Mouse (Mus musculus) megakaryocyte, embryonic 14.5 days (primary cell): ENCODE data around the gene Oasl1. TPM values are rescaled to one million over a fixed set of nuclear protein-coding genes. Genes with fewer than 3 reads are reported as not detected.

Experiments used
- H3K27me3 ChIP-seq: replicated peaks from 2 replicates; pipeline ENCODE3; 2012; ENCODE audit warnings: inconsistent platforms
- H3K36me3 ChIP-seq: replicated peaks from 2 replicates; pipeline ENCODE3; 2012; ENCODE audit warnings: low read length, inconsistent platforms, mixed read lengths
- H3K4me1 ChIP-seq: 2 replicates; pipeline ENCODE4 v1.6.1; 2012; ENCODE audit warnings: inconsistent platforms
- H3K4me3 ChIP-seq: replicated peaks from 2 replicates; pipeline ENCODE3; 2012; ENCODE audit warnings: moderate library complexity, mild to moderate bottlenecking, inconsistent platforms
- H3K9me3 ChIP-seq: 2 replicates; pipeline ENCODE4 v1.6.1; 2012; ENCODE audit warnings: inconsistent platforms
- FLI1 ChIP-seq: IDR thresholded peaks from 2 replicates; pipeline ENCODE4 v1.6.1; 2012; ENCODE audit warnings: low read length, inconsistent platforms, mixed read lengths
- GATA1 ChIP-seq: IDR thresholded peaks from 3 replicates; pipeline ENCODE4 v1.6.1; 2012; ENCODE audit warnings: mixed read lengths, low read length, inconsistent platforms, borderline replicate concordance
- polyA plus RNA-seq: library from polyadenylated mRNA; stranded (reverse); fragments of >175 nt; gene quantifications from 2 replicates; pipeline ENCODE4 v1.2.3, GENCODE M21; 2012; ENCODE audit warnings: low replicate concordance; ENCODE audit not compliant: insufficient read depth

The Oasl1 gene
- polyA plus RNA-seq, 1 experiment = 6.4 TPM

DNA sequence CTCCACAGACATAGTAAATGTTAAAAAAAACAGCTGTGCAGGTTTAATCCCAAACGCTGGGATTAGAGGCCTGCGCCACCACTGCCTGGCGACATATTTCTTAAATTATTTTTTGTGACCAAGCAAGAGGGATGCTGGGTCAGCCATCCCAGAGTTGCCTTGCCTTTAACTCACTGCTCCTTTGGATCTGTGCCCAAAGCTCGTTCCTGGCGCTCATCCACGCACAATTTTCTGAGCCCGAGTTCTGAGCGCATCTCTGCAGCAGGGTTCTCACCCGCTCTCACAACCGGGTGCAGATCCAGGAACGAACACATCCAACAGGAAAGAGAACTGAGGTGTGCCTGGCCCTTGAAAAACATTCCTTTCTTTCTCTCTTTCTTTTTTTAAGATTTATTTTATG, 55.4 kb downstream of the Oasl1 start:
- Histone ChIP-seq H3K36me3 (no peaks in the 10 kb centered on the region), H3K4me3 (no peak overlapping the region), H3K4me1 (peaks cover 32% of the 10 kb centered on the region), H3K27me3 (peaks cover under 1% of the 10 kb centered on the region), H3K9me3 (peaks cover 2% of the 10 kb centered on the region)
- TF ChIP-seq FLI1 = no peak
- TF ChIP-seq GATA1 = no peak

DNA sequence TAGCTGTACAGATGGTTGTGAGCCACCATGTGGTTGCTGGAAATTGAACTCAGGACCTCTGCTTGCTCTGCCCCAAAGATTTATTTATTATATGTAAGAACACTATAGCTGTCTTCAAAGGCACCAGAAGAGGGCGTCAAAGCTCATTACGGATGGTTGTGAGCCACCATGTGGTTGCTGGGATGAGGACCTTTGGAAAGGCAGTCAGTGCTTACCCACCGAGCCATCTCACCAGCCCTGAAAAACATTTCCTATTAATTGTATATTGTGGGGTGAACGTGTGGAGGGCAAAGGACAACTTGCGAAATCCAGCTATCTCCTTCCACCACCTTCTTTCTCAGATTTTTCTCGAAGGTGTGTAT, 55.8 kb downstream of the Oasl1 start:
- Histone ChIP-seq H3K27me3 (peaks cover 4% of the 10 kb centered on the region), H3K36me3 (no peaks in the 10 kb centered on the region), H3K4me1 (peaks cover 32% of the 10 kb centered on the region), H3K9me3 (peaks cover 6% of the 10 kb centered on the region), H3K4me3 (peak overlapping the region; percentile 92)
- TF ChIP-seq FLI1 = no peak
- no peak for TF ChIP-seq GATA1

- no peaks in the 10 kb centered on the region for H3K36me3 ChIP-seq
- H3K9me3 ChIP-seq = peaks cover 6% of the 10 kb centered on the region
- no peak for TF ChIP-seq GATA1
- no peak for TF ChIP-seq FLI1
- H3K4me1 ChIP-seq = peaks cover 32% of the 10 kb centered on the region
- H3K4me3 ChIP-seq = peak overlapping the region; percentile 92
- H3K27me3 ChIP-seq = peaks cover 6% of the 10 kb centered on the region
These were observed 56.4 kb downstream of the Oasl1 start for GRCm38 (mm10) chr5:114979250-114980121.

- peak overlapping the region; percentile 92 for H3K4me3 ChIP-seq
These were observed 57.2 kb downstream of the Oasl1 start for GRCm38 (mm10) chr5:114980122-114980748.

DNA sequence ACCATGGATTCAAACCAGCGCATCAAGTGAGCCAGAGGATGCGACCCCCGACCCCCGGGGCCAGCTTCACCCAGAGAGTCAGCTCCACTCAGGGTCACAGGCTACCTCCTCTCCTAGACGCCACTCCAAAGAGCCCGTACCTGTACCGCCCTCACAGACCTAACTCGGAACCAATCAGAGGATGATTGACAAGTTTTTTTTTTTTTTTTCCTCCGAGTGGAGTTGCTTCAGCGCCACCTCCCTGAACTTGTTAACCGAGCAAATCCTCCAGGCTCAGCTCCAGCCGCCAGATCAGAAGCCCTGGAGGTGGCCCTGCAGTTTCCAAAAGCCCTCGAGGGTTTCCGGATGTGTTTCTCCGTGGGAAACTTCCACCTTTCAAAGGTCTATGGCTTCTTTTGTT, 59.0 kb downstream of the Oasl1 start:
- Histone ChIP-seq H3K27me3 (peaks cover 11% of the 10 kb centered on the region), H3K4me3 (no peak overlapping the region), H3K36me3 (no peaks in the 10 kb centered on the region), H3K9me3 (peaks cover 6% of the 10 kb centered on the region), H3K4me1 (peaks cover 25% of the 10 kb centered on the region)
- TF ChIP-seq FLI1 = no peak
- TF ChIP-seq GATA1 = no peak

More at GRCm38 (mm10) chr5:114980122-114980748, 57.2 kb downstream of the Oasl1 start:
- peaks cover 9% of the 10 kb centered on the region for H3K27me3 ChIP-seq
- no peaks in the 10 kb centered on the region for H3K36me3 ChIP-seq
- H3K9me3 ChIP-seq = peaks cover 6% of the 10 kb centered on the region
- TF ChIP-seq GATA1 (no peak), FLI1 (no peak)
- peaks cover 32% of the 10 kb centered on the region for H3K4me1 ChIP-seq

DNA sequence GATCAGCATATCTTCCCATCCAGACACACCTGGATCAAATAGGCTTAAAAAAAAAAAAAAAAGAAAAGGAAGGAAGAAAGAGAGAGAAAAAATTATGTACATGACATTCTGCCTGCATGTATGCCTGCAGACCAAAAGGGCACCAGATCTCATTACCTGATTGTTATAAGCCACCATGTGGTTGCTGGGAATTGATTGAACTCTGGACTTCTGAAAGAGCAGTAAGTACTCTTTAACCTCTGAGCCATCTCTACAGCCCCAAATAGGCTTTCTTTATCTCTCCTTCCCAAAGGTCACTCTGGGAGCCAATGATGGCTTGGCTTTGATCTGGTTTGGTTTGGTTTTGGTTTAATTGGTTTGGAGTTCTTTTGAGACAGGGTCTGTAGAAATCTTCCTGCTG, 62.0 kb downstream of the Oasl1 start:
- no peak overlapping the region for H3K4me3 ChIP-seq
- peaks cover 6% of the 10 kb centered on the region for H3K9me3 ChIP-seq
- H3K27me3 ChIP-seq = peaks cover 11% of the 10 kb centered on the region
- TF ChIP-seq GATA1 (no peak), FLI1 (no peak)
- peaks cover 11% of the 10 kb centered on the region for H3K4me1 ChIP-seq
- H3K36me3 ChIP-seq = no peaks in the 10 kb centered on the region

Other genes with a start within 250 kb of the Oasl1 start
- gene Gltp, start 232.3 kb upstream of the Oasl1 start, polyA plus RNA-seq = 38.6 and 56.2 TPM in 2 replicates
- 7.0 and 10.0 TPM in 2 replicates for gene Tchp, start 215.5 kb upstream of the Oasl1 start, polyA plus RNA-seq
- gene Ankrd13a, start 148.6 kb upstream of the Oasl1 start, polyA plus RNA-seq = 99.9 and 118 TPM in 2 replicates
- gene Git2, start 147.7 kb upstream of the Oasl1 start, polyA plus RNA-seq = 48.3 and 136 TPM in 2 replicates
- gene 1500011B03Rik, start 99.8 kb upstream of the Oasl1 start, polyA plus RNA-seq = 24.5 and 89.4 TPM in 2 replicates
- 0.20 TPM in 1 of 2 replicates, not detected in the other for gene 4930519G04Rik, start 69.6 kb upstream of the Oasl1 start, polyA plus RNA-seq
- gene Gm9936, start 64.6 kb upstream of the Oasl1 start, polyA plus RNA-seq = not detected in 2 replicates
- gene Oasl2, start 26.3 kb upstream of the Oasl1 start, polyA plus RNA-seq = 8.6 TPM in 1 of 2 replicates, not detected in the other
- 16.4 and 35.8 TPM in 2 replicates for gene 2210016L21Rik, start 18.9 kb downstream of the Oasl1 start, polyA plus RNA-seq
- not detected in 2 replicates for gene Hnf1a, start 47.9 kb downstream of the Oasl1 start, polyA plus RNA-seq
- gene Sppl3, start 87.9 kb downstream of the Oasl1 start, polyA plus RNA-seq = 8.1 and 18.2 TPM in 2 replicates
- gene Gm10401, start 175.1 kb downstream of the Oasl1 start, polyA plus RNA-seq = not detected in 2 replicates
- gene Acads, start 196.1 kb downstream of the Oasl1 start, polyA plus RNA-seq = 34.8 and 43.5 TPM in 2 replicates
- gene Unc119b, start 211.7 kb downstream of the Oasl1 start, polyA plus RNA-seq = 13.4 and 25.4 TPM in 2 replicates
- 69.9 and 84.4 TPM in 2 replicates for gene Mlec, start 234.9 kb downstream of the Oasl1 start, polyA plus RNA-seq